Comparison of ENCODE assay signal across 20 mouse cellular contexts in genomic region chr19:56169133-56169997, GRCm38 (mm10).
DNase-seq lines count a peak whose midpoint lies in the region; ATAC-seq and TF ChIP-seq lines count a peak whose summit lies in the region.
"Had no signal": no experiment of that assay in that cellular context is flagged by ENCODE, and none has a peak within 500 bp of the region (broad histone marks: within the 10 kb centered on the region; RNA-seq: fewer than 3 reads in every experiment).

No protein-coding gene starts in this region.

- 53% methylated on average over 5 of the region's 5 CpGs for WGBS in kidney, postnatal 0 days
- 60% methylated on average over 5 of the region's 5 CpGs for WGBS in kidney, embryonic 16.5 days
- WGBS in embryonic facial prominence, embryonic 14.5 days: 42% methylated on average over 5 of the region's 5 CpGs

- no peak for ATAC-seq in kidney, postnatal 0 days (replicated peaks; ENCODE audit: low FRiP score, low read depth)
- no peak for ATAC-seq in kidney, embryonic 16.5 days (ENCODE audit: low FRiP score, low TSS enrichment)
- ATAC-seq in embryonic facial prominence, embryonic 14.5 days (ENCODE audit: low read depth): peak; percentile 64
- ATAC-seq: forebrain, embryonic 15.5 days; hindbrain, embryonic 16.5 days; intestine, postnatal 0 days; midbrain, embryonic 13.5 days had no signal

- H3K27ac ChIP-seq in kidney, postnatal 0 days: no peak overlapping the region
- H3K27ac ChIP-seq in kidney, embryonic 16.5 days (ENCODE audit: low read length): no peak overlapping the region
- H3K27ac ChIP-seq in embryonic facial prominence, embryonic 14.5 days (replicated peaks; ENCODE audit: low read depth, low read length): peak overlapping the region; percentile 34
- H3K27ac ChIP-seq: forebrain, embryonic 15.5 days; heart, adult 2 months; heart, embryonic 15.5 days; midbrain, embryonic 13.5 days; neural tube, embryonic 12.5 days; stomach, embryonic 15.5 days had no signal

- no peak overlapping the region for H3K9ac ChIP-seq in kidney, postnatal 0 days (ENCODE audit: low read depth, low read length)
- no peak overlapping the region for H3K9ac ChIP-seq in kidney, embryonic 16.5 days (replicated peaks; ENCODE audit: low read length)
- no peak overlapping the region for H3K9ac ChIP-seq in embryonic facial prominence, embryonic 14.5 days (ENCODE audit: low read depth, low read length)
- H3K9ac ChIP-seq: forebrain, embryonic 15.5 days; heart, embryonic 15.5 days; midbrain, embryonic 13.5 days; neural tube, embryonic 12.5 days; stomach, embryonic 15.5 days had no signal

- no peak overlapping the region for H3K4me2 ChIP-seq in kidney, postnatal 0 days (ENCODE audit: low read length)
- no peak overlapping the region for H3K4me2 ChIP-seq in kidney, embryonic 16.5 days (replicated peaks; ENCODE audit: low read depth, low read length)
- no peak overlapping the region for H3K4me2 ChIP-seq in embryonic facial prominence, embryonic 14.5 days (ENCODE audit: low read depth, low read length)
- H3K4me2 ChIP-seq: forebrain, embryonic 15.5 days; heart, embryonic 15.5 days; midbrain, embryonic 13.5 days; neural tube, embryonic 12.5 days; stomach, embryonic 15.5 days had no signal

- H3K9me3 ChIP-seq in kidney, postnatal 0 days (replicated peaks; ENCODE audit: low read length): no peaks in the 10 kb centered on the region; the same call in 1 of the 2 replicates
- H3K9me3 ChIP-seq in kidney, embryonic 16.5 days (ENCODE audit: low read length): peaks cover 8% of the 10 kb centered on the region; the same call in 1 of the 2 replicates
- peaks cover 13% of the 10 kb centered on the region; the same call in 1 of the 2 replicates for H3K9me3 ChIP-seq in embryonic facial prominence, embryonic 14.5 days (ENCODE audit: control insufficient read depth, low read length)
- H3K9me3 ChIP-seq: forebrain, embryonic 15.5 days; heart, embryonic 15.5 days; midbrain, embryonic 13.5 days; stomach, embryonic 15.5 days had no signal

- no peaks in the 10 kb centered on the region for H3K36me3 ChIP-seq in kidney, postnatal 0 days (ENCODE audit: insufficient read depth, low read length)
- H3K36me3 ChIP-seq in kidney, embryonic 16.5 days (ENCODE audit: insufficient read depth, low read length): no peaks in the 10 kb centered on the region
- no peaks in the 10 kb centered on the region for H3K36me3 ChIP-seq in embryonic facial prominence, embryonic 14.5 days (ENCODE audit: control insufficient read depth, insufficient read depth, low read length)
- H3K36me3 ChIP-seq: forebrain, embryonic 15.5 days; heart, embryonic 15.5 days; midbrain, embryonic 13.5 days; neural tube, embryonic 12.5 days; stomach, embryonic 15.5 days had no signal

- intact Hi-C loops in left cerebral cortex, postnatal 25 days (cut with DNase I): no loop called here

- no peaks in the 10 kb centered on the region for H3K4me1 ChIP-seq in kidney, postnatal 0 days (replicated peaks; ENCODE audit: insufficient read depth, low read length)
- H3K4me1 ChIP-seq in kidney, embryonic 16.5 days (ENCODE audit: insufficient read depth, low read length): no peaks in the 10 kb centered on the region
- peaks cover 20% of the 10 kb centered on the region for H3K4me1 ChIP-seq in embryonic facial prominence, embryonic 14.5 days (ENCODE audit: control insufficient read depth, insufficient read depth, low read length)
- H3K4me1 ChIP-seq: forebrain, embryonic 15.5 days; heart, embryonic 15.5 days; neural tube, embryonic 12.5 days; stomach, embryonic 15.5 days had no signal

- DNase-seq in kidney, postnatal 0 days (ENCODE audit: low spot score): peak; percentile 60
- peak; percentile 94 for DNase-seq in NIH3T3 (ENCODE audit: low read depth)
- DNase-seq in embryonic facial prominence, embryonic 14.5 days (ENCODE audit: low spot score): peak; percentile 83
- peak; percentile 38 to 61 for DNase-seq in gastrocnemius, postnatal 4 days (ENCODE audit: low spot score in 2 of 2)
- no peak for DNase-seq in left cerebral cortex, postnatal 25 days (ENCODE audit: low spot score in 2 of 2)
- no peak for DNase-seq in ovary, postnatal 36 days (ENCODE audit: low spot score)
- DNase-seq: adrenal gland, adult 8-10 months; cerebellum, adult 9-11 months; heart, adult 2 months; liver; lung, postnatal 10 days; thymus, adult 18-20 months had no signal

- H3K27me3 ChIP-seq in kidney, postnatal 0 days (ENCODE audit: insufficient read depth, low read length): no peaks in the 10 kb centered on the region
- H3K27me3 ChIP-seq in kidney, embryonic 16.5 days (ENCODE audit: insufficient read depth, low read length): no peaks in the 10 kb centered on the region
- H3K27me3 ChIP-seq in embryonic facial prominence, embryonic 14.5 days (replicated peaks; ENCODE audit: control insufficient read depth, insufficient read depth, low read length): no peaks in the 10 kb centered on the region
- H3K27me3 ChIP-seq: forebrain, embryonic 15.5 days; heart, embryonic 15.5 days; midbrain, embryonic 13.5 days; neural tube, embryonic 12.5 days; stomach, embryonic 15.5 days had no signal

- TF ChIP-seq CTCF in kidney, postnatal 0 days (IDR thresholded peaks at IDR 0.05; ENCODE audit: low read depth): no peak

- no peak overlapping the region for H3K4me3 ChIP-seq in kidney, postnatal 0 days (replicated peaks; ENCODE audit: low read depth, low read length)
- H3K4me3 ChIP-seq in kidney, embryonic 16.5 days (ENCODE audit: low read length): no peak overlapping the region
- H3K4me3 ChIP-seq in embryonic facial prominence, embryonic 14.5 days (ENCODE audit: low read depth, low read length): no peak overlapping the region
- H3K4me3 ChIP-seq: forebrain, embryonic 15.5 days; heart, adult 2 months; heart, embryonic 15.5 days; midbrain, embryonic 13.5 days; neural tube, embryonic 12.5 days; stomach, embryonic 15.5 days had no signal

Comparison
In these comparisons a context has a peak if more than half of its experiments do, and no peak if none do; other contexts are left out.
1. DNase-seq: peak in kidney, postnatal 0 days (single experiment), NIH3T3 (single experiment), embryonic facial prominence, embryonic 14.5 days (single experiment) and gastrocnemius, postnatal 4 days (2 of 2); none in left cerebral cortex, postnatal 25 days (0 of 2) and ovary, postnatal 36 days (single experiment).